Mouse (Mus musculus) layer of hippocampus, postnatal 10 days (tissue): ENCODE measurements at regions not wholly inside any gene's neighbourhood (a gene's known extent, or its start where the extent isn't known, plus 50 kb on each side); places are given as distances from the start of the nearest gene placed in this dataset.

ENCODE experiments used
- DNase-seq, 2 experiments: peaks; one replicate each; pipeline ENCODE4 v3.0.0; 2021; ENCODE audit warnings: low spot score in 2 of 2

- no peak for DNase-seq
Measured at GRCm38 (mm10) chr4:12770131-12770780, 598.4 kb upstream of the Fam92a start.

GRCm38 (mm10) chr4:12769092-12769491, 597.3 kb upstream of the Fam92a start:
- no peak for DNase-seq

- DNase-seq, result no peak
Measured at GRCm38 (mm10) chr4:12766763-12767162, 594.9 kb upstream of the Fam92a start.

- no peak for DNase-seq
Measured at GRCm38 (mm10) chr4:12750817-12751216, 579.0 kb upstream of the Fam92a start.

GRCm38 (mm10) chr4:12749874-12750273, 578.1 kb upstream of the Fam92a start:
- DNase-seq, result no peak

GRCm38 (mm10) chr4:12743714-12744327, 572.0 kb upstream of the Fam92a start:
- no peak for DNase-seq

GRCm38 (mm10) chr4:12736411-12736810, 564.6 kb upstream of the Fam92a start:
- no peak for DNase-seq

- no peak for DNase-seq
Measured at GRCm38 (mm10) chr4:12700189-12700588, 528.4 kb upstream of the Fam92a start.

GRCm38 (mm10) chr4:12677814-12678213, 506.0 kb upstream of the Fam92a start:
- no peak for DNase-seq

GRCm38 (mm10) chr4:12671399-12671798, 499.6 kb upstream of the Fam92a start:
- DNase-seq, result no peak

GRCm38 (mm10) chr4:12663176-12663575, 491.4 kb upstream of the Fam92a start:
- no peak for DNase-seq

GRCm38 (mm10) chr4:12662683-12663082, 490.9 kb upstream of the Fam92a start:
- no peak for DNase-seq

GRCm38 (mm10) chr4:12659084-12659483, 487.3 kb upstream of the Fam92a start:
- no peak for DNase-seq

GRCm38 (mm10) chr4:12658594-12658993, 486.8 kb upstream of the Fam92a start:
- DNase-seq, result no peak

- no peak for DNase-seq
Measured at GRCm38 (mm10) chr4:12657820-12658219, 486.0 kb upstream of the Fam92a start.

- DNase-seq, result no peak
Measured at GRCm38 (mm10) chr4:12656924-12657603, 485.2 kb upstream of the Fam92a start.

GRCm38 (mm10) chr4:12655457-12656228, 483.8 kb upstream of the Fam92a start:
- DNase-seq, result peak in 1 of 2 experiments; percentile 16

GRCm38 (mm10) chr4:12654568-12655456, 483.0 kb upstream of the Fam92a start:
- DNase-seq, result no peak

- no peak for DNase-seq
Measured at GRCm38 (mm10) chr4:12647732-12648131, 475.9 kb upstream of the Fam92a start.

GRCm38 (mm10) chr4:12642525-12642928, 470.7 kb upstream of the Fam92a start:
- DNase-seq, result no peak

- DNase-seq, result no peak
Measured at GRCm38 (mm10) chr4:12629375-12629821, 457.6 kb upstream of the Fam92a start.
